In genomic region chr3:65925058-65925740, GRCm38 (mm10) we compare ENCODE assay signal across 1 mouse cellular context.
A peak's percentile ranks its signal among the peaks of the same experiment; 100 is the strongest.
TF ChIP-seq lines count a peak whose summit lies in the region.

No protein-coding gene starts in this region.

TF ChIP-seq in CH12.LX, 34 proteins besides CTCF, POLR2A, EP300 and RAD21 (continued from another document):
- TF ChIP-seq USF2 (conservative IDR thresholded peaks at IDR 0.05; ENCODE audit: low read depth, low read length) = no peak
- no peak for TF ChIP-seq E2F4 (IDR thresholded peaks at IDR 0.05; ENCODE audit: insufficient replicate concordance, low read depth, low read length)
- TF ChIP-seq POLR2AphosphoS2 (IDR thresholded peaks at IDR 0.05; ENCODE audit: low read depth, low read length) = no peak
- no peak for TF ChIP-seq ZMIZ1 (IDR thresholded peaks at IDR 0.05; ENCODE audit: low read depth, low read length)
- TF ChIP-seq TBP (conservative IDR thresholded peaks at IDR 0.05; ENCODE audit: low read depth, low read length) = no peak
- 0 out of 2 replicates have a peak, but pooled peaks have one; percentile 10 for TF ChIP-seq JUN (IDR thresholded peaks at IDR 0.05; ENCODE audit: insufficient read depth, low read depth, low read length)
- TF ChIP-seq TCF12 (IDR thresholded peaks at IDR 0.05; ENCODE audit: low read depth, low read length) = no peak
- TF ChIP-seq UBTF (IDR thresholded peaks at IDR 0.05; ENCODE audit: low read depth, low read length) = no peak
- TF ChIP-seq CHD2 (IDR thresholded peaks at IDR 0.05; ENCODE audit: low read length) = no peak
- TF ChIP-seq ETS1 (conservative IDR thresholded peaks at IDR 0.05; ENCODE audit: low read depth, low read length) = no peak
- no peak for TF ChIP-seq ZNF384 (IDR thresholded peaks at IDR 0.05; ENCODE audit: low read depth, low read length)
- no peak for TF ChIP-seq MAZ (IDR thresholded peaks at IDR 0.05; ENCODE audit: low read depth, low read length)
- no peak for TF ChIP-seq GABPA (IDR thresholded peaks at IDR 0.05; ENCODE audit: insufficient replicate concordance, low read depth, low read length)
- TF ChIP-seq MAX (IDR thresholded peaks at IDR 0.05; ENCODE audit: low read length) = no peak
- no peak for TF ChIP-seq HCFC1 (IDR thresholded peaks at IDR 0.05; ENCODE audit: low read depth, low read length)
- TF ChIP-seq KAT2A (IDR thresholded peaks at IDR 0.05; ENCODE audit: insufficient replicate concordance, low read length) = no peak
